Mouse (Mus musculus) C2C12 (cell line): Measurements from ENCODE around the gene Trp53rkb. TPM values are rescaled to one million over a fixed set of nuclear protein-coding genes. Genes with fewer than 3 reads are reported as not detected.
"Not testable (repeated sequence)": the region's sequence is repeated elsewhere in the genome, so short reads cannot be mapped to it uniquely, and the experiment has no call there.

Experiments
- H3K27me3 ChIP-seq: one replicate; pipeline ENCODE4 v1.6.1; 2011; ENCODE audit not compliant: control insufficient read depth, insufficient read depth, insufficient read length
- H3K36me3 ChIP-seq: one replicate; pipeline ENCODE4 v1.6.1; 2011; ENCODE audit not compliant: control insufficient read depth, insufficient read depth
- H3K4me3 ChIP-seq: one replicate; pipeline ENCODE4 v1.5.1; 2011; ENCODE audit warnings: mild to moderate bottlenecking, control low read depth; ENCODE audit not compliant: poor library complexity, insufficient read depth, severe bottlenecking
- H3K79me2 ChIP-seq: one replicate; pipeline ENCODE4 v1.6.1; 2011; ENCODE audit not compliant: control insufficient read depth, insufficient read depth
- H3K79me3 ChIP-seq: one replicate; pipeline ENCODE4 v1.6.1; 2011; ENCODE audit warnings: low read depth, control low read depth
- H3ac ChIP-seq: one replicate; pipeline ENCODE3; 2011; ENCODE audit warnings: low read depth; ENCODE audit not compliant: control insufficient read depth, insufficient read length
- CEBPB ChIP-seq: IDR thresholded peaks from one replicate; pipeline ENCODE4 v1.6.1; 2011; ENCODE audit warnings: low read depth, mild to moderate bottlenecking, control low read depth, moderate library complexity
- CTCF ChIP-seq: IDR thresholded peaks from one replicate; pipeline ENCODE4 v1.5.1; 2011; ENCODE audit not compliant: control insufficient read depth, insufficient read depth, insufficient read length
- FOSL1 ChIP-seq: IDR thresholded peaks from one replicate; pipeline ENCODE4 v1.8.0; 2011; ENCODE audit warnings: mild to moderate bottlenecking, low read length; ENCODE audit not compliant: poor library complexity, insufficient read depth, severe bottlenecking
- MAX ChIP-seq: IDR thresholded peaks from one replicate; pipeline ENCODE4 v1.6.1; 2011; ENCODE audit warnings: mild to moderate bottlenecking, control low read depth
- MYOD1 ChIP-seq: IDR thresholded peaks from one replicate; pipeline ENCODE4 v1.6.1; 2011; ENCODE audit warnings: low read depth; ENCODE audit not compliant: control insufficient read depth, insufficient read length
- MYOG ChIP-seq: IDR thresholded peaks from one replicate; pipeline ENCODE4 v1.6.1; 2011; ENCODE audit not compliant: control insufficient read depth, insufficient read length; ENCODE audit errors: extremely low read depth
- USF1 ChIP-seq: IDR thresholded peaks from one replicate; pipeline ENCODE4 v1.6.1; 2011; ENCODE audit warnings: low read depth, mild to moderate bottlenecking, control low read depth, moderate library complexity
- polyA plus RNA-seq: library from polyadenylated mRNA; unstranded; fragments of >200 nt; fragmentation: generic; extraction: Trizol; gene quantifications from one replicate; pipeline ENCODE4 v1.2.1, GENCODE M21; 2012; ENCODE audit warnings: missing spikeins

The Trp53rkb gene
- polyA plus RNA-seq, 1 experiment = 5.3 TPM

GRCm38 (mm10) chr2:166791738-166792137 is 593 bp upstream of the Trp53rkb start:
- no peak overlapping the region for H3K4me3 ChIP-seq
- TF ChIP-seq CEBPB (no peak), CTCF (peak; percentile 18)

DNA sequence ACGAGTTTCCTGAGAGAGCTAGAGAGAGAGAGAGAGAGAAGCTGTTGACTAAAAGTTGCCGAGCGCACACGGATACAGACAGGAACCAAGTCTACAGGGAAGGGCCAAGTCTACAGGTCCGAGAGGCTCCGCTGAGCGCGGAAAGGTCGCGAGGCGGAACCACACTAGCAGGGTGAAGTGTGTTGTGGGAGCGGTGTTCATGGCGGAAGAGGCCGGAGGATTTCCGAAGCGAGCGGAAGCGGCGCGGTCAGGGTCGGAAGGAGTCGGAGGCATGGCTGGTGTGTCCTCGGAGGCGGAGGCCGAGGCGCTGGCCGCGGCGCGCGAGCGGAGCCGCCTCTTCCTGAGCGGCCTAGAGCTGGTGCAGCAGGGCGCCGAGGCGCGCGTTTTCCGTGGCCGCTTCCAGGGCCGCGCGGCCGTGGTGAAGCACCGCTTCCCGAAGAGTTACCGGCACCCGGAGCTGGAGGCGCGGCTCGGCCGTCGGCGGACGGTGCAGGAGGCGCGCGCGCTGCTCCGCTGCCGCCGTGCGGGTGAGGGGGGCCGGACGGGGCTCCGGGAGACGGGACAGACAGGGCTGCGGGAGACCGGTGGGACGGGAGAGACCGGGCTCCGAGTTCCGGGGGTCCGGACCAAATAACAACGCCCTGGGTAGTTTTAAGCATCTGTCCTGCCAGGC is 1.3 kb downstream of the Trp53rkb start:
- TF ChIP-seq MAX = peak; percentile 92
- Histone ChIP-seq H3K36me3 (peaks cover 12% of the 10 kb centered on the region), H3K4me3 (peak overlapping the region; percentile 68), H3ac (peak overlapping the region; percentile 70), H3K79me2 (peaks cover 37% of the 10 kb centered on the region), H3K79me3 (peaks cover 11% of the 10 kb centered on the region)
- H3K27me3 ChIP-seq = not testable (repeated sequence)

More at GRCm38 (mm10) chr2:166791738-166792137, 593 bp upstream of the Trp53rkb start:
- peaks cover 11% of the 10 kb centered on the region for H3K79me3 ChIP-seq
- H3K27me3 ChIP-seq = no peaks in the 10 kb centered on the region
- H3K36me3 ChIP-seq = peaks cover 12% of the 10 kb centered on the region
- H3K79me2 ChIP-seq = peaks cover 35% of the 10 kb centered on the region
- no peak overlapping the region for H3ac ChIP-seq

DNA sequence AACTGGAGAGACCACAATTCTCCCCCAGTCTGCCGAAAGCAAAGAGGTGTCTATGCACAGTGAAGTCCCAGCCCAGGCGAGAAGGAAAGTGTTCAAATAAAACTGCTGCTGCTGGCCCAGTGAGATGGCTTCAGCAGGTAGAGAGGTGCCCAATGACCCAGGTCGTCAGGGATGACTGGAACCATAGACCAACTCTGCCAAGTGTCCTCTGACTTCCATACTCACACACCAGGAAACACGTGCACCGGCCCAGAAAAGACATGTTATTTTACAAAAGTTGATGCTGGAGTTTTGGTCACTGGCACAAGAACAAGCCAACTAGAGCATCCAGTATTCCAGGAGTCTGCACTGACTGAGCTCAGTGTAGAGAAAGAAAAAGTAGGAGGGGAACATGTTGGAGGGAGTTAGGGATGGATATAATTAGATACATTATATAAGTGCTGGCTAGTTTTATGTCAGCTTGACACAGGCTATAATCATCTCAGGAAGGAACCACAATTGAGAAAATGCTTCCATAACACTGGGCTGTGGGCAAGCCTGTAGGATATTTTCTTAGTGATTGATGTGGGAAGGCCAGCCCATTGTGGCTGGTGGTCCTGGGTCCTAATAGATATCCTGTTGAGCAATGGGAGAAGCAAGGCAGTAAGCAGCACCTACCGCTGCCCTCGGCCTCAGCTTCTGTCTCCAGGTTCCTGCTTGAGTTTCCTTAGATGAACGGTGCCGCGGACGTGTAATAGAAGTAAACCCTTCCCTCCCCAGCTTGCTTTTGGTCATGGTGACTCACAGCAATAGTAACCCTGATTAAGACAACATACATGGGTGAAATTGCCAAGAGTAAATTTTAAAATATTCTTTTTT is 7.5 kb downstream of the Trp53rkb start:
- Histone ChIP-seq H3K4me3 (no peak overlapping the region), H3K36me3 (peaks cover 12% of the 10 kb centered on the region), H3ac (no peak overlapping the region), H3K79me3 (peaks cover 2% of the 10 kb centered on the region), H3K79me2 (peaks cover 17% of the 10 kb centered on the region), H3K27me3 (no peaks in the 10 kb centered on the region)
- TF ChIP-seq CTCF (no peak), CEBPB (no peak)

DNA sequence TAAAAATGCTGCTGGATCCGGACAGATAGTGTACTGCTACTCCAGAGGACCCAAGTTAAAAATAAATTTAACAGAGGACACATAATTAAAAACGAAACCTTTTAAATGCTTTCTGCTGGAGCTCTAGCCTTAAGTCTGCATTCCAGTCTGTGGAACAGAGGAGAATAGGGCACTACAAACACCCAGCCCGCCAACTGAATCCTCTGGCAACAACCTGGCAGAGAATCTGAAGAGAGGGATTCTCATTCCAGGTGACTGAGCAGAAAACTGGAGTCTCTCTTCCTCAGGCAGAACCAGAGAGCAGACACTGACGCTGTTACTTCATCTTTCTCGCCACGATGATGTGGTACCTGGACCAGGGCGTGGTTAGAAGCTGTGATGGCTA is 8.1 kb downstream of the Trp53rkb start:
- peaks cover 14% of the 10 kb centered on the region for H3K79me2 ChIP-seq
- H3ac ChIP-seq = no peak overlapping the region
- no peak overlapping the region for H3K4me3 ChIP-seq
- no peaks in the 10 kb centered on the region for H3K27me3 ChIP-seq
- peaks cover 2% of the 10 kb centered on the region for H3K79me3 ChIP-seq
- TF ChIP-seq MYOG = no peak
- no peak for TF ChIP-seq MYOD1
- peaks cover 12% of the 10 kb centered on the region for H3K36me3 ChIP-seq

DNA sequence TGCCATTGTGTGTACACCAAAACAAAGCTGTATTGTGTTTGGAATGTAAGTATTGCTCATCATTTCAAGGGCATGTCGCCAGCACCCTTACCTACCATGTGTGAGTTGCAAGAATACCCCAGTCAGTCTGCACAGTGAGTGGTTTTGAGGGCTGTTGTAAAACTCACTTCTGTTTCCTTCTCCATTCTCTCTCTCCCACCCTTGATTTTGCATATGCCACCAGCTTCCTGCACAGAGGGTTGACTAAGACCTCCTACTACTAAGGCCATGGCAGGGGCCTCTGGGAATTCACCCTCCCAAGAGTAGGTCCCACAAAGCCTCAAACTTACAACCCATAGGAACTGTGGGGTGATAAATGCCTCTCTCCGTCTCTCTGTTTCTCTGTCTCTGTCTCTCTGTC is 9.1 kb downstream of the Trp53rkb start:
- TF ChIP-seq MYOG (no peak), USF1 (no peak), MAX (no peak), CEBPB (no peak), MYOD1 (no peak), CTCF (no peak), FOSL1 (no peak)
- Histone ChIP-seq H3ac (no peak overlapping the region), H3K79me2 (peaks cover 14% of the 10 kb centered on the region), H3K4me3 (no peak overlapping the region), H3K79me3 (peaks cover 5% of the 10 kb centered on the region), H3K27me3 (no peaks in the 10 kb centered on the region), H3K36me3 (peaks cover 3% of the 10 kb centered on the region)

- no peaks in the 10 kb centered on the region for H3K27me3 ChIP-seq
- TF ChIP-seq CEBPB = no peak
- TF ChIP-seq CTCF = no peak
- TF ChIP-seq MYOG = no peak
- peaks cover 14% of the 10 kb centered on the region for H3K79me3 ChIP-seq
- no peaks in the 10 kb centered on the region for H3K36me3 ChIP-seq
- no peak overlapping the region for H3K4me3 ChIP-seq
- H3ac ChIP-seq = no peak overlapping the region
- H3K79me2 ChIP-seq = peaks cover 27% of the 10 kb centered on the region
These were observed 11.0 kb downstream of the Trp53rkb start for GRCm38 (mm10) chr2:166803298-166803697.
